Mouse (Mus musculus) c-Kit-positive CD71-negative TER-119-negative erythroid progenitor cells, embryonic 14.5 days (primary cell): ENCODE data around the gene Alkbh7.

Experiments
- DNase-seq: peaks from one replicate; pipeline ENCODE4 v3.0.0-alpha.2; 2013; ENCODE audit warnings: low read depth

Gene Alkbh7

GRCm38 (mm10) chr17:56988441-56988840 is 8.7 kb upstream of the Alkbh7 start:
- no peak for DNase-seq

- no peak for DNase-seq
Observed at GRCm38 (mm10) chr17:56988921-56989430, 8.2 kb upstream of the Alkbh7 start.

DNA sequence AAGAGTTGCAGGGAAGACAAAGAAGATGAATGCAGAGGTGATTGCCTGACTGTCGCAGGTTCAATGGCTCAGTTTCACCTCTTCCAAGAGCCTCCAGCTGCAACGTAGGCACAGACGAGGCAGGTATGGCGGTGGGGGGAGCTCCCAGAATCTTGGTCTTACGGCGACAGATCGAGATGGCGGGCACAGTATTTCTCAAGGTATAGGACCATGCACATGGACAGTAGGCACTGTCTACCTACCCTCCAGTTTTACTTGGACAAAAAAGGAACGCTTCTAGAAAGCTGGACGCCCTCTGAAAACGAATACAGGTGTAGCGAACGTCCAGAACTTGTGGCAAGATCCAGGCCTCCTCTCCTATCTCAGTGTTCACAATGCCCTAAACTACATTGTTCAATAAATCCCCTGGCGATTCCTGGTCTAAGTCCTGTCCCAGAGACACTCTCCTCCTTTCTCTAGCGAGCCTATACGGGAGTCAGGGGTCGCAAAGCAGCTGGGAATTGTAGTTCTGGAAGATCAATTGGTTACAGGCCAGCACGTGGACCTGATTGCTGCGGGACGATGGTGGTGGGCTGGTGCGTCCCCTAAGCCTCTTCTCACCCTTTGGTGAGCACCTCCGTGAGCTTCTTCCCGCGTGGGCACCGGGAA is 7.5 kb upstream of the Alkbh7 start:
- peak; percentile 62 for DNase-seq

DNA sequence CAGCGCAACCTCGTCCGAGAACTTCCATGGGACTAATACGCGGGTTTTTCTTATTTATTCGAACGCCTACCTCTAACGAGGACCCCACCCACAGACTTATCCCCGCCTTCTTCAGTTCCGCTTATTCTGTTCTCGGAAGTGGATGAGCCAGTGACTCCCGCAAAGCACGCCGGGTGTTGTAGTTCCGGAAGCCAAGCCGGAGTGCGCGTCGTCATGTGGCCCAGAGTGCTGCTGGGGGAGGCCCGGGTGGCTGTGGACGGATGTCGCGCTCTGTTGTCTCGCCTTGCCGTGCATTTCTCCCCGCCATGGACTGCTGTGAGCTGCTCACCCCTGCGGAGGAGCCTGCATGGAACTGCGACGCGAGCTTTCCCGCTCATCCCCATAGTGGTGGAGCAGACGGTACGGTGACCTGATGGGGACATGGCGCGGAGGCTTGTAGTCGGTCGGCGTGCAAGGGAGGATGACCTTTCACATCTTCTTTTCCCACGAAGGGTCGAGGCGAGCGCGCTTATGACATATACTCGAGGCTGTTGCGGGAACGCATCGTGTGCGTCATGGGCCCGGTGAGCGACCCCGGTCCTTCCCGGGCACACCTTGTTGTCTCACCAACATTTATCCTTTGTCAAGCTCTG is 6.9 kb upstream of the Alkbh7 start, which contains the start of gene Clpp:
Gene Clpp, plus strand, starts transcription at position 191 of the 632 bp plus-strand sequence.
- peak; percentile 96 for DNase-seq

DNA sequence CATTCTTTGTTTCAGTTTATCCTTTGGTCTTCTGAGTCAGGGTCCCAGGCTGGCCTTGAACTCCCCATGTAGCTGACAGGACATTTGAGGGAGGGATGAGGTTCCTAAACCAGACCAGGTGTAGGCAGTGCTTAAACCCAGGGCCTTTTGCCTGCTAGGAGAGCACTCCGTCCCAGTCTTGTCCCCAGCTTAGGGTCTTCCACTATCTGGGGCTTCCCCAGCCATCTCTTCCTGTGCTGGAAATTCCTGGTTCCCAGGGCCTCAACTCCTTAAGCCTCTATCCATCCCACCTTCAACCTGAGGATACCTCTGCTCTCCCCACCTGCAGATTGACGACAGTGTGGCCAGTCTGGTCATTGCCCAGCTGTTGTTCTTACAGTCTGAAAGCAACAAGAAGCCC is 6.2 kb upstream of the Alkbh7 start:
- DNase-seq: no peak

DNA sequence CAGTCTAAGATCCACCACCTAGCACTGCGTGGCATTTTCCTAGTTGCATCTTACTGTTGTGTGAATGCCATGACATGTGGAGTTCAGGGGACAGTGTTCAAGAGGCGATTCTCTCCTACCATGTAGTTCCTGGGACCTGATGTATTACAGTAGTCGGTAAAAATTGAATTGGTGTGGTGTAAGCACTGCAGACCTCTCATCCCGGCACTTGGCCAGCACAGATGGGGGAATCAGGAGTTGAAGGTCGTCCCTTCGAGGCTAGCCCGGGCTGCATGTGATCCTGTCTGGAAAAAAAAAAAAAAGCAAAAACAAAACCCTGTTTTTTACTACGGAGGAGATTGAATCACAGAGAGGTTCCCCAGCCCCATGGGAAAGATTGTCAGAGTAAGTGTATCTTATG is 2.1 kb upstream of the Alkbh7 start:
- DNase-seq: no peak

DNA sequence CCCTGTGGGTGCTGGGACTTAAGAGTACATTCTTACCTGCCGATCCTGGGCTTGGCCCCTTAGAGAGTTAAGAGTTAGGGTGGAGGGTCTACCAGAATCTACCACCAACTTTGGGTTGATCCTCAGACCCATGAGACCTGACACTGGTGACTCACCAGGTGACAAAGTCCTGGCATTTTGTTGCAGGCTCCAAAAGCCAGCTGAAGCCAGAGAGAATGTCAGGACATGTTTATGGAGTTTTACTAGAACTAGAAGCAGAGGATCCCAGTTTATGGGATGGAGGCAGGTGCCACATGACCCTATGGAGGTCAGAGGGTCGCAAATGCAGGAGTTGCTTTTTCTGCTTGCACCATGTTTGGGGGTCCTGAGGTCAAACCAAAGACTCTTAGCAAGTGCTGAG is 633 bp upstream of the Alkbh7 start:
- no peak for DNase-seq

GRCm38 (mm10) chr17:56999414-56999813 is 2.3 kb downstream of the Alkbh7 start:
- DNase-seq: no peak

DNA sequence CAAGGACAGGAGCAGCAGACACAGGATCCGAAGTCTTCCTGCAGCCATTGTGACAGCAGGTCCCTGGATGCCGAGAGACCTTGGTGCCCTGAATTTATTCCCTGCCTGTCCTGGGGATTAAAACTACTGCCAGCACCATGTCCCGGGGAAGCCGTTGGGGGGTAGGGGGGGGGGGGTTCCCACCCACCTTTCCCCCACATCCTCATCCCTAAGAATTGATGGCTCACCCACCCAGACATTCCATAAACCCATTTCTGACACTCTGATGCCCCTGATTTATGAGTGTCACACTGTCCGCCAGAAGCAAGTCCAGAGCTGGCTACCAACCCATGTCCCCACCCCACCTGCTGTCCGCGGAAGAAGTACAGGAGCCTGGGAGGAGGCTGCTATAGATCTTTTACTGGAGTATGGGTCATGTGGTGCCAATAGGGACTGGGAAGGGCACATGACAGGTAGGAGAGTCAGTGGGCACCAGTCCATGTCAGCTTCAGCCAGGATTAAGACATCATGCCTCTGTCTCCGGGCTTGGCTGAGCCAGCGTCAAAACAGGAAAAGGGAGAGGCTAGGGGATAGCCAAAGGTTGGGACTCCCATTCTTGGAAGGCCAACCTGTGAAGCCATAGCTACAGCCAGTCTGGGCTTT is 3.0 kb downstream of the Alkbh7 start, which contains the start of gene Pspn:
Gene Pspn, minus strand, starts transcription at position 51 of the 642 bp plus-strand sequence.
- DNase-seq: no peak

DNA sequence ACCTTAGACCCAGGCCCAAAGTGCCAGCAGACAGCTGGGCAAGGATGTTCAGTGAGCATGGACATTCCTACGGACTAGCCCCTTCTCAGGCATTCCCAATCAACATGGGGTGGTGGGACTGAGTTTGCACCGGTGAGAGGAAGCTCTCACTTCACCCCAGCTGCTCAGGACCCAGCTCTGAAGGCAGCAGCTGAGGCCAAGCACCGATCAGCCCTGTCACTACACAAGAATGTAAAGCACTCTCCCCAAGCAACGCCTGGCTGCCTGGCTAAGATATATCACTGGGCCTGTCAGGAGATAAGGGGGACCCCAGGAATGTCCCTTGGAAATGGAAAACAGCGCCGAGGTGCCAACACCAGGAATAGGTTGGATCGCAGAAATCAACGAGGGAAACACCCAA is 4.1 kb downstream of the Alkbh7 start:
- DNase-seq: no peak

DNA sequence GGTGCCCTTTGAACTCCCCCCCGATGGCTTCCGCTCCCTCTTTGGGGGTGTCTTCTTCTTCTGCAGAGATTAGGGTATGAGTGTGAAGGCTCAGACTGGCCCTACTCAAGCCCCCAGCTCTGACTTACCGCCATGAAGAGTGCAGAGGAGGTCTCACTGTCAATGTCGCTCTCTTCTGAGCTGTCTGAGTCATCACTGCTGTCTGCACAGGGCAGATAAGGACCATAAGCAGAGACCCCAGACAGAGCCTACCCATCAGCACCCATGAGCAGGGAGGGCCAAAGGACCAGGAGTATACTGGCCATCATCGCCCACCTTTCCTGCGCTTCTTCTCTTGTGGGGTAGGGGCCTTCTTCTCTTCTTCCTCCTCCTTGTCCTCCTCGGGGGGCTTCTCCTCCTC is 6.9 kb downstream of the Alkbh7 start:
- no peak for DNase-seq

DNA sequence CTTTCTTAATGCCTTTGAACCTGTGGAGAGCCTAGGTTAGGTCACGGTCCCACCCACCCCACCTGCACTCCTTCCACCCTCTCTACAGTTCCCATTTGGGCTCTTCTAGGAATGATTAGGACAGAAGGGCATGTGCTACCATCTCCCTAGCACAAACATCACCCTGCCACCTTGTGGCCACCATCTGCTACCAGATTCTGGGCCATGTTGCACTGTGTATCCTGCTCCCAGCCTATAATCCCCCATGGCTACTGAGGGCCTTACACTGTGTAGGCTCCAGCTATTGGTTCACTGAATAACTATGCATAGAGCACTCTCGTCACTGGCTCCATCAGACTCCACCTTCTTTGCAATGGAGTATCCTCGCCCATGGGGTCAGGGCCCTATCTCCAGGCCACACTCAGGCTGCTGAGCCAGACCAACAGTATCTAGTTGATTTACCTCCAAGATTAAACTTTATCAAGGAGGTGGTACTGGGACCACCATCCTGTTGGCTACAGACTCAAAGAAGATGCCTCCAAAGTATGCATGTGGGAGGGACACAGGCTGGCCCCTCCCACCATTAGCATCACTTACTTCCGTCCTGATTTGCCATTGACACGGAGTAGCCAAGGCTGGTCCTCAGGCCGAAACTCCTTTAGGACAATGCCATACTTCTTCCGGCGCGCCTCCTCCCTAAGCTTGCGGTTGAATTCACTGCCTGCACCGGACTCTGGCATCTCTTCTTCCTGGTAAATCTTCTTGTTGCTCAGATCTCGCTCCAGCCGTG is 10.2 kb downstream of the Alkbh7 start:
- DNase-seq: no peak

- DNase-seq: no peak
Observed at GRCm38 (mm10) chr17:57010911-57011235, 13.7 kb downstream of the Alkbh7 start.

DNA sequence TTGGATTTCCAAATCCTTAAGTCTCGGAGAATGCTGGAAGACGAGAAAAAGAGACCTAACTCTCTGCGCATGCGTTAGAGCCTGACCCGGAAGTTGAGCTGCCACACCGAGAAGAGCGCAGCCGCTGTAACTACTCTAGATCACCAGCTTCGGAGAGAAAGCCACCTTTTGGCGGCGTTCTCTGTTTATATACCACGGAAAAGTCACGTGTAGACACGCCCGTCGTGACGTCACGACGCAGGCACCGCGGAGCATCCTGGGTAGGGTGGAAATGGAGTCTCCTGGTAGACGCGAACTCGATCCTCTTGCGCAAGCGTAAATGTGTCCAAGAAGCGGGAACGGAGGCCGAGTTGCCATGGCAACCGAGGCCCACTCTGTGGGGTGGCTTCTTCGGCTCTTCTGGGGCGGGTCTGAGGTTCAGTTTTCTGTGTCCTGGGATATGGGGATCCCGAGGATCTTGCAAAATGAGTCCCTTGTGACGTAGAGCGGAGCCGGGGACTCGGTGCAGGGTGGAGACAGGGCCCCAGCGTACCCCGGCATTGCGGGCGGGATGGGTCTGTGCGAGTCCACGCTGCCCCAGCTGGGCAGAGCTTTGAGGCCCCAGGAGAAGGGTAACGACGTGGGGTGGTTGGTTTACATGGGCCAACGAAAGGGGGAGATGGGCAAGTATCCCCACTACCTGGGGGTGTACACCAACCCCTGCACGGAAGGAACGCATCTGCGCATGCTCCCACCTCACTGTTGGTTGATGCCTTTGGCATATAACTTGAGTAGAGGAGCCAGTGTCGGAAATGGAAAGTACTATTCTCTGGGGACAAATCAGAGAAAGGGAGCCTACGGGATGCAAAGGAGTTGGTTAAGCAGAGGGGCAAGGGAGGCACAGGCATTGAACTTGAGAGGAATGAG is 14.3 kb downstream of the Alkbh7 start, which contains the start of the genes Gtf2f1 and Gm17949:
Gene Gtf2f1, minus strand, starts transcription at position 53 of the 906 bp plus-strand sequence.
Gene Gm17949, plus strand, starts transcription at position 234 of the 906 bp plus-strand sequence.
- peak; percentile 98 for DNase-seq

- DNase-seq: no peak
Observed at GRCm38 (mm10) chr17:57012245-57012795, 15.2 kb downstream of the Alkbh7 start.

GRCm38 (mm10) chr17:57019693-57020092 is 22.6 kb downstream of the Alkbh7 start:
- no peak for DNase-seq

GRCm38 (mm10) chr17:57020960-57021359 is 23.8 kb downstream of the Alkbh7 start:
- DNase-seq: no peak

GRCm38 (mm10) chr17:57027471-57027870 is 30.3 kb downstream of the Alkbh7 start:
- DNase-seq: no peak

DNA sequence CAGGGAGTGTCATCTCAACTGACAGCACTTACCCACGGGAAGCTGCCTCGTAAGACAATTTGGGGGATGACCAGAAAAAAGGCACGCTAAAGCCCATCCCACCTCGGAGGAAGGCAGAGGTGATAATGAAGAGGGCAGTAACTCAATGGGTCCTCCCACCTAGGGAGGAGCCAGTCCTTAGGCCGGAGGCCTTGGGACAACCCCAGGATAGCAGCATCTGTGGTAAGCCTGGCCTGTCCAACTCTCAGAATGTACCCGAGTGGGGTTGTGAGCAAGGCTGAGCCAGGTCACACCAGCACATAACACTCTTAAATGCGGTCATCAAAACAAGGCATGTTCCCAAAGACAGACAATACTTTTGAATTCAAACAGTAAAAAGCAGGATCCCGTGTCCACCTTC is 32.6 kb downstream of the Alkbh7 start:
- DNase-seq: no peak

DNA sequence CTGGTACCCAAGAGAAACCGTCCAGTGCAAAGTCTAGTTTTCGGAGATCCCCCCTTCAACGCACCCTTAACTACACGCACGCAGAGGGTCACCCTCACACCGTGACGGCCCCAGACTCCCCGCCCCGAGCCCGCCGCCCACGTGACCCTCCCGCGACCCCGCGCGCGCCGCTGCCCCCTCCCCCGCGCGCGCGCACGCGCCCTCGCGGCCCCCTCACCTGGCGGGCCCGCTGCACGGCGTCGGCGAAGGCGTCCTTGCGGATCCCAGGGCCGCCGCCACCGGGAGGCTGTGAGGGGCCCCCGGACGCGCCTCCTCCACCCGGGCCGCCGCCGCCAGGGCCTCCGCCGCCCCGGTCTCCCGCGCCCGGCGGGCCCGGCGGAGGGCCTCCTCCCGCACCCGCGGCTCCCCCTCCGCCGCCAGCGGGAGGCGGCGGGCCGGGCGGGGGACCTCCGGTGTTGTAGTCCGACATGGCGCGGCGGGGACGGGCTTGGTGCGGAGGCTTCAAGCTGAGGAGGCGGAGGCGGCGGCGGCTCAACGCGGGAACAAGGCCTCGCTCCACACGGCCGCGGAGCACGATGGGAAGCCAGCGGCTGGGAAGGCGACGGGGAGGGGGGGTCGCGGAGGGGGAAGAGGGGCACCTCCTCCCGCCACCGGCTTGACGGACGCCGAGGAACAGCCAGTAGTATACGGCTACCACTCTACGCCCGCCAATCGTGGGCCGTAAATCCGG is 34.0 kb downstream of the Alkbh7 start, which contains the start of gene Khsrp:
Gene Khsrp, minus strand, starts transcription at position 592 of the 730 bp plus-strand sequence.
- no peak for DNase-seq
